Mouse (Mus musculus): ENCODE results near the gene Olfr110. TPM values are rescaled to one million over a fixed set of nuclear protein-coding genes. Genes with fewer than 3 reads are reported as not detected.

Gene Olfr110
- polyA plus RNA-seq, 1 experiment from 2014 or later, result not detected

DNA sequence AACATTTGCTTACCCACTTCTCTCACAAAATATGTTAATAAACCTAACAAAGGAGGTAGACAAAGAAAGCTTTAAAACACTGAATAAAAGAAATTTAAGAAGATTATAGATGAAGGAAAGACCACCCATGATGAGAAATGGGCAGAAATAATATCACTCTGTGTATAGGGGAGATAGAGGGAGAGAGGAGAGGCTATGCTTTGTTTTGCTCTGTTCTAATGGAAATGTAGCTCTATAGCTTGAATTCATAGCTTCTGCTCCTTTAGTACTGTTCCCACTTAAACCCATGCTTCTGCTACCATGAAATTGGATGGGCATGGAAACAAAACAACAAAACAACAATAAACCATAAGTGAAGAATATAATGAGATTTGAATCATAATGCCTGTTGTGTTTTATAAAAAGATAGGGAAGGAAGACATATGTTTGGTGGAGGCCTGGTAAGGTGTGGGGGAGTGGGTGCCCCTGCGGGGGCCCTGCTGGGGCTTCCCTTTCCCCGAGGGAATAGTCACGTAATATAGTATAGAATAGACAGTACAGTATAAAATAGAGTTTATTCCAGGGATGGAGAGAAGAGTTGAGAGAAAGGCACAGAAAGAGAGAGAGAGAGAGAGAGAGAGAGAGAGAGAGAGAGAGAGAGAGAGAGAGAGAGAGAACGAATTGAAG lies 49.3 kb downstream of the Olfr110 start:
- no peak for ATAC-seq
- Histone ChIP-seq H3K4me3 (ENCODE audit: low read depth, low read length) (no peak overlapping the region), H3K4me1 (ENCODE audit: control insufficient read depth, insufficient read depth, low read length) (no peaks in the 10 kb centered on the region), H3K9ac (ENCODE audit: low read depth, low read length) (no peak overlapping the region), H3K27ac (ENCODE audit: low read length) (no peak overlapping the region), H3K27me3 (ENCODE audit: control insufficient read depth, insufficient read depth, low read depth, low read length) (no peaks in the 10 kb centered on the region), H3K4me2 (ENCODE audit: low read length) (no peak overlapping the region), H3K9me3 (replicated peaks; ENCODE audit: control insufficient read depth, low read length, poor library complexity, severe bottlenecking) (no peaks in the 10 kb centered on the region), H3K36me3 (ENCODE audit: control insufficient read depth, insufficient read depth, low read length) (no peaks in the 10 kb centered on the region)
- WGBS, result 51% methylated on average over 4 of the region's 4 CpGs

DNA sequence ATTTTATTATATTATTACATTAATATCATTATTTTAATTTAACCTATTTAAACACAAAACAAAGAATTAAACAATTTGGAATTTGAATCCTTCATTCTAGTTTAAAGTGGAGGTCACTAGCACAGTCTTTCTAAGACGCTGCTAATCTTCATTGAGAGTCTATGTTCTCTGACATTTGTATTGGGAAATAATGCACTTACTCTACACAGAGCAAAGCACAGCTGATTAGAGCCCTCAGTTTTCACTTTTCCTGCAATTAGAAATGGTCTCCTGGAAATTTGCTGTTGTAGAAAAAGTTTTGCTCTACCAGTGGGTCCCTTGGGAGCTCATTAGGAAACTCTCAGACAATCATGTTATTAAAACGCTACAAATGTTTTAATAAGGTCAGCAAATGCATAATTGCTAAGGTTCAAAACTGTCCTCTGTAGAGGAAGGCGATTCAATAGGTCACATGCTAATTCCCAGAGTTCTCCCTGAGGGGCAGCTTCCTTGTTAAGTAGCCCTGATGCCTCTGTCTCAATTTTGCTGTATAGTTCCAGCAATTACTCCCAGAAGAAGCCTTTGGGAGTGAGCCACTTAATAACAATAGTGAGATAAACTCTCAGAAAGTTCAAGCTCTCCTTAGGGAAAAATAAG lies 51.6 kb downstream of the Olfr110 start:
- H3K9ac ChIP-seq (ENCODE audit: low read depth, low read length), result no peak overlapping the region
- H3K9me3 ChIP-seq (replicated peaks; ENCODE audit: control insufficient read depth, low read length, poor library complexity, severe bottlenecking), result no peaks in the 10 kb centered on the region
- no peak overlapping the region for H3K4me2 ChIP-seq (ENCODE audit: low read length)
- no peaks in the 10 kb centered on the region for H3K4me1 ChIP-seq (ENCODE audit: control insufficient read depth, insufficient read depth, low read length)
- peak; percentile 58; the same call in 1 of the 2 replicates for ATAC-seq
- no peak overlapping the region for H3K27ac ChIP-seq (ENCODE audit: low read length)
- no peaks in the 10 kb centered on the region for H3K36me3 ChIP-seq (ENCODE audit: control insufficient read depth, insufficient read depth, low read length)
- no peak overlapping the region for H3K4me3 ChIP-seq (ENCODE audit: low read depth, low read length)
- WGBS, result 49% methylated on average over 3 of the region's 3 CpGs
- H3K27me3 ChIP-seq (ENCODE audit: control insufficient read depth, insufficient read depth, low read depth, low read length), result no peaks in the 10 kb centered on the region

Other genes starting within 250 kb of the Olfr110 start
- gene Olfr98, start 228.7 kb upstream of the Olfr110 start, polyA plus RNA-seq (2015; fragmentation: Nextera tagmentation; extraction: Ambion mirVana), result not detected in 2 replicates
- gene H2-M3, start 222.2 kb upstream of the Olfr110 start, polyA plus RNA-seq (2015; fragmentation: Nextera tagmentation; extraction: Ambion mirVana), result 1.2 and 1.9 TPM in 2 replicates
- gene Olfr99, start 209.0 kb upstream of the Olfr110 start, polyA plus RNA-seq (2015; fragmentation: Nextera tagmentation; extraction: Ambion mirVana), result not detected in 2 replicates
- gene Olfr101, start 188.2 kb upstream of the Olfr110 start, polyA plus RNA-seq (2015; fragmentation: Nextera tagmentation; extraction: Ambion mirVana), result not detected in 2 replicates
- gene Olfr102, start 175.4 kb upstream of the Olfr110 start, polyA plus RNA-seq (2015; fragmentation: Nextera tagmentation; extraction: Ambion mirVana), result not detected in 2 replicates
- not detected in 2 replicates for gene Olfr103, start 152.8 kb upstream of the Olfr110 start, polyA plus RNA-seq (2015; fragmentation: Nextera tagmentation; extraction: Ambion mirVana)
- not detected in 2 replicates for gene Olfr104-ps, start 132.9 kb upstream of the Olfr110 start, polyA plus RNA-seq (2015; fragmentation: Nextera tagmentation; extraction: Ambion mirVana)
- gene Olfr105-ps, start 113.4 kb upstream of the Olfr110 start, polyA plus RNA-seq (2015; fragmentation: Nextera tagmentation; extraction: Ambion mirVana), result not detected in 2 replicates
- gene Olfr106-ps, start 102.1 kb upstream of the Olfr110 start, polyA plus RNA-seq (2015; fragmentation: Nextera tagmentation; extraction: Ambion mirVana), result not detected in 2 replicates
- not detected in 2 replicates for gene Olfr107, start 93.2 kb upstream of the Olfr110 start, polyA plus RNA-seq (2015; fragmentation: Nextera tagmentation; extraction: Ambion mirVana)
- gene Olfr108, start 47.0 kb upstream of the Olfr110 start, polyA plus RNA-seq (2015; fragmentation: Nextera tagmentation; extraction: Ambion mirVana), result not detected in 2 replicates
- gene Olfr109, start 33.6 kb upstream of the Olfr110 start, polyA plus RNA-seq (2015; fragmentation: Nextera tagmentation; extraction: Ambion mirVana), result not detected in 2 replicates
- gene H2-M2, start 8.9 kb upstream of the Olfr110 start, polyA plus RNA-seq (2015; fragmentation: Nextera tagmentation; extraction: Ambion mirVana), result not detected in 2 replicates
- 0.12 TPM in 1 of 2 replicates, not detected in the other for gene Olfr111, start 15.6 kb downstream of the Olfr110 start, polyA plus RNA-seq (2015; fragmentation: Nextera tagmentation; extraction: Ambion mirVana)
- not detected in 2 replicates for gene Olfr112, start 77.0 kb downstream of the Olfr110 start, polyA plus RNA-seq (2015; fragmentation: Nextera tagmentation; extraction: Ambion mirVana)
- not detected in 2 replicates for gene Olfr113, start 85.2 kb downstream of the Olfr110 start, polyA plus RNA-seq (2015; fragmentation: Nextera tagmentation; extraction: Ambion mirVana)
- not detected in 2 replicates for gene Olfr114, start 100.3 kb downstream of the Olfr110 start, polyA plus RNA-seq (2015; fragmentation: Nextera tagmentation; extraction: Ambion mirVana)
- gene Olfr115, start 134.6 kb downstream of the Olfr110 start, polyA plus RNA-seq (2015; fragmentation: Nextera tagmentation; extraction: Ambion mirVana), result not detected in 2 replicates
- gene Olfr116, start 134.7 kb downstream of the Olfr110 start, polyA plus RNA-seq (2015; fragmentation: Nextera tagmentation; extraction: Ambion mirVana), result not detected in 2 replicates
- gene Olfr117, start 171.3 kb downstream of the Olfr110 start, polyA plus RNA-seq (2015; fragmentation: Nextera tagmentation; extraction: Ambion mirVana), result not detected in 2 replicates
- not detected in 2 replicates for gene Olfr118, start 174.5 kb downstream of the Olfr110 start, polyA plus RNA-seq (2015; fragmentation: Nextera tagmentation; extraction: Ambion mirVana)
- not detected in 2 replicates for gene Olfr119, start 204.1 kb downstream of the Olfr110 start, polyA plus RNA-seq (2015; fragmentation: Nextera tagmentation; extraction: Ambion mirVana)
- not detected in 2 replicates for gene Olfr120, start 229.3 kb downstream of the Olfr110 start, polyA plus RNA-seq (2015; fragmentation: Nextera tagmentation; extraction: Ambion mirVana)

All from midbrain, embryonic 16.5 days (tissue).